Mouse (Mus musculus): ENCODE measurements around the gene Gm4791.

Gene Gm4791

DNA sequence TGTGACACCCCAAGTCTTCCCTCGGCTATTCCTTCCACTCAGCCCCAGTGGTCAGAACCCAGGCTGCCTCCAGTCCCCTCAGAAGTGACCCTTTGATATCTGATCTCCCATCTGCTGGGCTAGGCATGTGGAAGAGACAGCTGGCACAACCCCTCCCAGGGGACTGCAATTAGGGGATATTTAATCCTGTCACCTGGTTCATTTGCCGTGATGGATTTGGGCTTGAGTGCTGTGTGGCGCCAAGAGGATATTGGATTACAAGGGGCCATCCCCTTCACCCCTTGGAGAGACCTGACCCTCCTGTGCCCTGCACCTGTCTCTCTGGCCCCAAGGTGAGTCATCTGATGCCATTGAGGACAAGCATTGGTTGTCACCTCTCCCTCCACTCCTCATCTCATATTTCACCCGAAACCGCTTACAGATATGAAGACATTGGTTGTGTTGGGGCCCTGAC, at the start of gene Gm4791:
Gene Gm4791, plus strand, starts transcription at position 404 of the 454 bp plus-strand sequence.
- no peaks in the 10 kb centered on the region for H3K4me1 ChIP-seq (replicated peaks; ENCODE audit: low read depth, low read length)

GRCm38 (mm10) chr9:46956286-46956685, 42.3 kb upstream of the Gm4791 start:
- Histone ChIP-seq H3K4me1 (replicated peaks; ENCODE audit: low read depth, low read length) (peaks cover 4% of the 10 kb centered on the region; the same call in 1 of the 2 replicates), H3K9me3 (ENCODE audit: low read length) (0 out of 2 replicates have a peak, but pooled peaks cover 3% of the 10 kb centered on the region), H3K36me3 (ENCODE audit: insufficient read depth, low read length) (no peaks in the 10 kb centered on the region), H3K4me3 (replicated peaks; ENCODE audit: low read length) (no peak overlapping the region), H3K27me3 (ENCODE audit: insufficient read depth, low read length) (peaks cover 12% of the 10 kb centered on the region; the same call in 1 of the 2 replicates)
- no peak for TF ChIP-seq NANOG (IDR thresholded peaks at IDR 0.05; ENCODE audit: borderline replicate concordance, low read length)
- no peak for TF ChIP-seq POU5F1 (IDR thresholded peaks at IDR 0.05; ENCODE audit: borderline replicate concordance, low read length)
- TF ChIP-seq CTCF (conservative IDR thresholded peaks at IDR 0.05; ENCODE audit: low read length), result no peak

More for the DNA sequence above, at the start of gene Gm4791:
- H3K9me3 ChIP-seq (ENCODE audit: low read length), result no peaks in the 10 kb centered on the region
- H3K36me3 ChIP-seq (ENCODE audit: insufficient read depth, low read length), result no peaks in the 10 kb centered on the region
- no peak within 1 kb of the TSS for H3K4me3 ChIP-seq (replicated peaks; ENCODE audit: low read length)
- no peaks in the 10 kb centered on the region for H3K27me3 ChIP-seq (ENCODE audit: insufficient read depth, low read length)
- no peak for TF ChIP-seq CTCF (conservative IDR thresholded peaks at IDR 0.05; ENCODE audit: low read length)
- TF ChIP-seq POU5F1 (IDR thresholded peaks at IDR 0.05; ENCODE audit: borderline replicate concordance, low read length), result no peak
- no peak for TF ChIP-seq NANOG (IDR thresholded peaks at IDR 0.05; ENCODE audit: borderline replicate concordance, low read length)

DNA sequence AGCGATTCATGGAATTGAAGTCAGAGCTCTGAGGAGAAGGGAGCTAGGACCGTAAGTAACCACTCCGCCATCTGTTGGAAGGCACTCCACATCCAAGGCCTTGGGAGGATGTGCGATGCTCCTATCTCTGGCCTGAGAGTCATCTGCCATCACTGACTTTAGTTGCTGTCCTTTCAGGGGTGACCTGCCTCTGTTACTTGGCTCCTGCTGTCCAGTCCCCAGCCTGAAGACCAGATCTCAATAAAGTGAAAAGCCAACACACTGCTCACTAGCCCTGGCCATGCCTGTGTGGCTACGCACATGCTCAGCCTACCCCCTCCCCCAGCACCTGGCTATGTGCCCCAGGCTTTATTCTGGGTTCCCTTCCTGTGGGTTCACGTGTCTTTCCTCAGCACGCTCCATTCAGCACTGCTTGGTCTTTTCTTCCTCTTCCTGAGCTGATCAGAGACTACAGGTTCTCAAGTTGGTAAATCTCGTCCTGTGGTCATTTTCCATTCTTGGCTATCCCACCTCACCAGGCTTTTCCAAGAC, 41.1 kb upstream of the Gm4791 start:
- 0 out of 2 replicates have a peak, but pooled peaks cover 3% of the 10 kb centered on the region for H3K9me3 ChIP-seq (ENCODE audit: low read length)
- H3K36me3 ChIP-seq (ENCODE audit: insufficient read depth, low read length), result no peaks in the 10 kb centered on the region
- H3K4me3 ChIP-seq (replicated peaks; ENCODE audit: low read length), result no peak overlapping the region
- peaks cover 4% of the 10 kb centered on the region; the same call in 1 of the 2 replicates for H3K4me1 ChIP-seq (replicated peaks; ENCODE audit: low read depth, low read length)
- peaks cover 12% of the 10 kb centered on the region; the same call in 1 of the 2 replicates for H3K27me3 ChIP-seq (ENCODE audit: insufficient read depth, low read length)
- no peak for TF ChIP-seq POU5F1 (IDR thresholded peaks at IDR 0.05; ENCODE audit: borderline replicate concordance, low read length)
- TF ChIP-seq NANOG (IDR thresholded peaks at IDR 0.05; ENCODE audit: borderline replicate concordance, low read length), result no peak
- no peak for TF ChIP-seq CTCF (conservative IDR thresholded peaks at IDR 0.05; ENCODE audit: low read length)

GRCm38 (mm10) chr9:46966028-46966427, 32.5 kb upstream of the Gm4791 start:
- no peaks in the 10 kb centered on the region for H3K4me1 ChIP-seq (replicated peaks; ENCODE audit: low read depth, low read length)
- TF ChIP-seq POU5F1 (IDR thresholded peaks at IDR 0.05; ENCODE audit: borderline replicate concordance, low read length) (no peak), CTCF (conservative IDR thresholded peaks at IDR 0.05; ENCODE audit: low read length) (no peak), NANOG (IDR thresholded peaks at IDR 0.05; ENCODE audit: borderline replicate concordance, low read length) (no peak)
- H3K27me3 ChIP-seq (ENCODE audit: insufficient read depth, low read length), result 0 out of 2 replicates have a peak, but pooled peaks cover 4% of the 10 kb centered on the region
- no peaks in the 10 kb centered on the region for H3K36me3 ChIP-seq (ENCODE audit: insufficient read depth, low read length)
- no peaks in the 10 kb centered on the region for H3K9me3 ChIP-seq (ENCODE audit: low read length)
- no peak overlapping the region for H3K4me3 ChIP-seq (replicated peaks; ENCODE audit: low read length)

DNA sequence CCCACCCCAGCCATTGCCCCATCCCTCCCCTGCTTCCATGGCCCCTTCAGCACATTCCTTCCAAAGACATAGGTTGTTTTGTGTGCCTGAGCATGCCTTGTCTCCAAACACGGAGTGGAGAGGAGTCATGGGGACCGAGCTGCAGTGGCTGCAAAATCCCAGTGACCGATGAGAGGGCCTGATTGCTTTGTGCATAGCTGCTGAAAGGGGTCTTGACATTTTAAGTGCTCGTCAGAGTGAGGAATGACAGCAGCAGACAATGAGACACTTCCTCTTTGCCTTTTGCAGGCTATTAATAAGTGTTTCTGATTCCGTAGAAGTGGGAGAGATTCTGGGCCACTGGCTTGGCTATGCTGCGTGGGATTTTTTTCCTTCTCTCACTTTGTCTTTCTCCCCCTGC, 29.6 kb upstream of the Gm4791 start:
- Histone ChIP-seq H3K4me1 (replicated peaks; ENCODE audit: low read depth, low read length) (no peaks in the 10 kb centered on the region), H3K27me3 (ENCODE audit: insufficient read depth, low read length) (0 out of 2 replicates have a peak, but pooled peaks cover 4% of the 10 kb centered on the region), H3K36me3 (ENCODE audit: insufficient read depth, low read length) (no peaks in the 10 kb centered on the region), H3K9me3 (ENCODE audit: low read length) (no peaks in the 10 kb centered on the region), H3K4me3 (replicated peaks; ENCODE audit: low read length) (no peak overlapping the region)
- TF ChIP-seq CTCF (conservative IDR thresholded peaks at IDR 0.05; ENCODE audit: low read length) (no peak), NANOG (IDR thresholded peaks at IDR 0.05; ENCODE audit: borderline replicate concordance, low read length) (no peak), POU5F1 (IDR thresholded peaks at IDR 0.05; ENCODE audit: borderline replicate concordance, low read length) (no peak)

GRCm38 (mm10) chr9:46969406-46969805, 29.1 kb upstream of the Gm4791 start:
- Histone ChIP-seq H3K4me3 (replicated peaks; ENCODE audit: low read length) (no peak overlapping the region), H3K4me1 (replicated peaks; ENCODE audit: low read depth, low read length) (no peaks in the 10 kb centered on the region), H3K27me3 (ENCODE audit: insufficient read depth, low read length) (0 out of 2 replicates have a peak, but pooled peaks cover 4% of the 10 kb centered on the region), H3K36me3 (ENCODE audit: insufficient read depth, low read length) (no peaks in the 10 kb centered on the region), H3K9me3 (ENCODE audit: low read length) (no peaks in the 10 kb centered on the region)
- TF ChIP-seq POU5F1 (IDR thresholded peaks at IDR 0.05; ENCODE audit: borderline replicate concordance, low read length) (no peak), NANOG (IDR thresholded peaks at IDR 0.05; ENCODE audit: borderline replicate concordance, low read length) (no peak), CTCF (conservative IDR thresholded peaks at IDR 0.05; ENCODE audit: low read length) (no peak; the same call in 1 of the 2 replicates)

DNA sequence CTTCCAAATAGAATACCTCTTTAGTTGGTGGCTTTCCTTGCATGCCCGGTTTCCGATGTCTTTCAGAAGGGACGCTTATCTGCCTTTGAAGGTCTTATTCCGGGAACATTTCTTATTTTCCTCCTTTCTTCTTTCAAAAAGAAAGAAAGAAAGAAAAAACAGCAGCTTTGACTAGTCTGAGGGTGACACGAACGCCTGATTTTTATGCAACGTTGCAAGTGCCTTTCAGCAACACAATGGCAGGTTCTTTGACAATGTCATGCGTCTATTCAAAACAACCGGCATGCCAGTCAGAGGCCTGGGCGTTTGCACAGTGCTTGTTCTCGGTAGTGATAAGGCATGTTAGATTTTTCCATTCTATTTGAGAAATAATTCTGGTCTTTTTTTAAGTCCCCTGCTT, 19.7 kb upstream of the Gm4791 start:
- Histone ChIP-seq H3K9me3 (ENCODE audit: low read length) (peaks cover 8% of the 10 kb centered on the region), H3K4me3 (replicated peaks; ENCODE audit: low read length) (no peak overlapping the region), H3K36me3 (ENCODE audit: insufficient read depth, low read length) (no peaks in the 10 kb centered on the region), H3K27me3 (ENCODE audit: insufficient read depth, low read length) (0 out of 2 replicates have a peak, but pooled peaks cover 10% of the 10 kb centered on the region), H3K4me1 (replicated peaks; ENCODE audit: low read depth, low read length) (peaks cover 15% of the 10 kb centered on the region)
- TF ChIP-seq CTCF (conservative IDR thresholded peaks at IDR 0.05; ENCODE audit: low read length) (no peak), NANOG (IDR thresholded peaks at IDR 0.05; ENCODE audit: borderline replicate concordance, low read length) (no peak), POU5F1 (IDR thresholded peaks at IDR 0.05; ENCODE audit: borderline replicate concordance, low read length) (no peak)

- 0 out of 2 replicates have a peak, but pooled peaks cover 10% of the 10 kb centered on the region for H3K27me3 ChIP-seq (ENCODE audit: insufficient read depth, low read length)
- H3K4me3 ChIP-seq (replicated peaks; ENCODE audit: low read length), result no peak overlapping the region
- no peaks in the 10 kb centered on the region for H3K36me3 ChIP-seq (ENCODE audit: insufficient read depth, low read length)
- peaks cover 8% of the 10 kb centered on the region for H3K9me3 ChIP-seq (ENCODE audit: low read length)
- H3K4me1 ChIP-seq (replicated peaks; ENCODE audit: low read depth, low read length), result peaks cover 15% of the 10 kb centered on the region
- TF ChIP-seq POU5F1 (IDR thresholded peaks at IDR 0.05; ENCODE audit: borderline replicate concordance, low read length), result no peak
- TF ChIP-seq CTCF (conservative IDR thresholded peaks at IDR 0.05; ENCODE audit: low read length), result no peak
- no peak for TF ChIP-seq NANOG (IDR thresholded peaks at IDR 0.05; ENCODE audit: borderline replicate concordance, low read length)
These were observed 18.4 kb upstream of the Gm4791 start for GRCm38 (mm10) chr9:46980111-46980510.

Measured in E14TG2a.4 (cell line).